Mouse (Mus musculus): Measurements from ENCODE around the gene Klhl12. TPM values are rescaled to one million over a fixed set of nuclear protein-coding genes. Genes with fewer than 3 reads are reported as not detected.
"Not testable (repeated sequence)": the region's sequence is repeated elsewhere in the genome, so short reads cannot be mapped to it uniquely, and the experiment has no call there.

Klhl12 gene
- polyA plus RNA-seq, 1 experiment: 24.1 TPM

DNA sequence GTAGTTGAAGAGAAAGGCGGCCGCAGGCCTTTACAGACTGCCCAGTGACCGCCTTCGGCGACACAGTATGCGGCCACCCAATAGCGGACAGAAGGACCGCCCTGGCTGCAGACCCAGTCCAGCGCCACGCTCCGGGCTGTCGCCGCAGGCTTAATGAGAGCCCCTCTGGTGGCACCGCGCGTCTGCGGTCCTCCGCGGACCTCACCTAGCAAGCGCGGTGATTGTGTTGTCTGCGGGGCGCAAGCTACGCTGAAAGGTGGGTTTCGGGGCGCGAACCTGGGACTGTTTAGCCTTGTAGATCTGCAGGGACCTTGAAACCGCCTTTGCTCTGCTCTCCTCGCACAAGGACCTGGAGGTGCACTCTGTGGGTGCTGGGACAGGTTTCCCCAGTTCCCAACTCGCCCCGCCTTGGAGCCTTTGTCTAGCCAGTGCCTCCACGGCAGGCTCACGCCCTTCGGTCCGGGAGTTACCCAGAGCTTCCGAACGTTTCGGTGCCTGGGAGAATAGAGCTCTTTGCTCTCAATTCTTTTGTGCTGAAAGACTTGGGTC is 58.1 kb downstream of the Klhl12 start:
- 4% methylated on average over 38 of the region's 38 CpGs for WGBS
- peak overlapping the region; percentile 53 for H3K4me3 ChIP-seq (replicated peaks; ENCODE audit: control insufficient read depth, low read depth, low read length)
- TF ChIP-seq CTCF (IDR thresholded peaks at IDR 0.05; ENCODE audit: control insufficient read depth, insufficient read depth, low read length) (no peak), POLR2A (IDR thresholded peaks at IDR 0.05; ENCODE audit: borderline replicate concordance, control insufficient read depth, low read depth, low read length) (no peak)
- H3K4me1 ChIP-seq (ENCODE audit: control insufficient read depth, insufficient read depth, low read length): peaks cover 2% of the 10 kb centered on the region; the same call in 1 of the 2 replicates
- H3K27ac ChIP-seq (ENCODE audit: control insufficient read depth, insufficient read depth, low read depth, low read length, poor library complexity): peak overlapping the region; percentile 31

GRCm38 (mm10) chr1:134513876-134514590 is 58.7 kb downstream of the Klhl12 start:
- peak overlapping the region; percentile 53 for H3K4me3 ChIP-seq (replicated peaks; ENCODE audit: control insufficient read depth, low read depth, low read length)
- WGBS: 43% methylated on average over 16 of the region's 16 CpGs
- no peak for TF ChIP-seq POLR2A (IDR thresholded peaks at IDR 0.05; ENCODE audit: borderline replicate concordance, control insufficient read depth, low read depth, low read length)
- TF ChIP-seq CTCF (IDR thresholded peaks at IDR 0.05; ENCODE audit: control insufficient read depth, insufficient read depth, low read length): no peak

GRCm38 (mm10) chr1:134515891-134516290 is 60.6 kb downstream of the Klhl12 start:
- Histone ChIP-seq H3K4me1 (ENCODE audit: control insufficient read depth, insufficient read depth, low read length) (no peaks in the 10 kb centered on the region; the same call in 1 of the 2 replicates), H3K27ac (ENCODE audit: control insufficient read depth, insufficient read depth, low read depth, low read length, poor library complexity) (no peak overlapping the region), H3K4me3 (replicated peaks; ENCODE audit: control insufficient read depth, low read depth, low read length) (no peak overlapping the region)
- WGBS: 76% methylated on average over 2 of the region's 2 CpGs
- TF ChIP-seq CTCF (IDR thresholded peaks at IDR 0.05; ENCODE audit: control insufficient read depth, insufficient read depth, low read length) (no peak), POLR2A (IDR thresholded peaks at IDR 0.05; ENCODE audit: borderline replicate concordance, control insufficient read depth, low read depth, low read length) (no peak)

More at GRCm38 (mm10) chr1:134513876-134514590, 58.7 kb downstream of the Klhl12 start:
- no peak overlapping the region for H3K27ac ChIP-seq (ENCODE audit: control insufficient read depth, insufficient read depth, low read depth, low read length, poor library complexity)
- peaks cover 2% of the 10 kb centered on the region; the same call in 1 of the 2 replicates for H3K4me1 ChIP-seq (ENCODE audit: control insufficient read depth, insufficient read depth, low read length)

DNA sequence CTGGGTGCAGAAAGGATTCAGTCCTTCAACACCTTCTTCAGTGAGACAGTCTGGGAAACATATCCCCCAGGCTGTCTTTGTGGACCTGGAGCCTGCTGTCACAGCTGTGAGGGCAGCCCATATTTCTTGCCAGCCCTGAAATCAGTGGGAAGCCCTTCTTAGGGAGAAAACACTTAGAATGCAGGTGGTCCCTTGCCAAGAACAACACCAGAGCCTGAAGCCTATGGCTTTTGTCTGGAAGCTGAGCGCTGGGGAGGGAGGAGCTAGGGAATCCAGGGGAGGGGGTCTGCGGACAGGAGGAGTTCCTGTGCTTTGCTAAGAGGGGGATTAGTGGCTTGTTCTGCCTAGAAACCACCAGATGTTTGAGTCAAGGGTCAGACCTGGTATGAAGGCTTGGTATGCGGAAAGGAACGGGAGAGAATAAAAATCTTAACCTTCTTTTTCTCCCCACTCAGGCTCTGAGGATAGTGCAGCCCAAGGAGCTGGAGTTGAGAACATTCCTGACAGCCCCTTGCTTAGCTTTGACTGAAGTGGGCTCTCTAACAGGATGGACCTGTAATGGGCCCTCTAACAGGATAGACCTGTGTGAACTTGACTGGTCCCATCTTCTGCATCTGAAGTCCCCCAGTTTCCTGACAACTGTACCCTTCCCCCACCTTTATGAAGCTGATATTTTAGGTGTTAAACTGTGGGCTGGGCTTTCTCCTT is 61.3 kb downstream of the Klhl12 start:
- no peak for TF ChIP-seq POLR2A (IDR thresholded peaks at IDR 0.05; ENCODE audit: borderline replicate concordance, control insufficient read depth, low read depth, low read length)
- TF ChIP-seq CTCF (IDR thresholded peaks at IDR 0.05; ENCODE audit: control insufficient read depth, insufficient read depth, low read length): no peak
- WGBS: 82% methylated on average over 4 of the region's 4 CpGs
- Histone ChIP-seq H3K4me1 (ENCODE audit: control insufficient read depth, insufficient read depth, low read length) (no peaks in the 10 kb centered on the region; the same call in 1 of the 2 replicates), H3K27ac (ENCODE audit: control insufficient read depth, insufficient read depth, low read depth, low read length, poor library complexity) (no peak overlapping the region), H3K4me3 (replicated peaks; ENCODE audit: control insufficient read depth, low read depth, low read length) (no peak overlapping the region)

DNA sequence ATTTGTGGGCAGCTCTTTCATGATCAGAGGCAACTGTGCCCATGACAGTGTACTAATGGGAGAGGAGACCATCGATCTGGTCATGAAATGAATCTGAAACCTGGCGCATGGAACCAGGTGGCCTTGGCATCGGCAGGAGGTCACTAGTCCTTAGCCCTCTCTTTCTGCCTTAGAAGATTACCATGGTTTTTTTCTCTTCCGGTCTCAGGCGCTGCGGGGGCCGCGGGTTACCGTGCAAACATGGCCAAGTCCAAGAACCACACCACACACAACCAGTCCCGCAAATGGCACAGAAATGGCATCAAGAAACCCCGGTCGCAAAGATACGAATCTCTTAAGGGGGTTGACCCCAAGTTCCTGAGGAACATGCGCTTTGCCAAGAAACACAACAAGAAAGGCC is 62.5 kb downstream of the Klhl12 start:
- not testable (repeated sequence) for H3K4me3 ChIP-seq (replicated peaks; ENCODE audit: control insufficient read depth, low read depth, low read length)

DNA sequence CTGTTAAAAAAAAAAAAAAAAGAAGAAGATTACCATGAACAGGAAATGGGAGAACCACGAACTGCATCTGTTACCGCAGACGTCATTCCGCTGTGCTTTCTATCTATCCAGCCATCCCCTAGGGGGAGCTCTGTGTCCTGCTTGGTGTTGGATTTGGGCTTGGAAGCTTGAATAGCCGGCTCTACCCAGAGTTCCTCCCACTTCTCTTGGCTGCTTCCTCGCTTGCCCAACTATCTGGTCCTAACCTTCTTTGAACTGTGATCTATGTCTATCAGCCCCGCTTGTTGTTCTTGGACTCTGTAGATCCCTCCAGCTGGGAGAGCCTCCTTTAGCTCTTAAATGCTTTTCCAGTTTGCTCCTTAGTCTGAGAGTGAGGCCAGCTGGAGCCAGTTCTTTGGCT is 63.3 kb downstream of the Klhl12 start:
- 2% methylated on average over 7 of the region's 7 CpGs for WGBS
- no peak overlapping the region for H3K4me3 ChIP-seq (replicated peaks; ENCODE audit: control insufficient read depth, low read depth, low read length)
- peaks cover 2% of the 10 kb centered on the region for H3K4me1 ChIP-seq (ENCODE audit: control insufficient read depth, insufficient read depth, low read length)
- H3K27ac ChIP-seq (ENCODE audit: control insufficient read depth, insufficient read depth, low read depth, low read length, poor library complexity): no peak overlapping the region
- TF ChIP-seq POLR2A (IDR thresholded peaks at IDR 0.05; ENCODE audit: borderline replicate concordance, control insufficient read depth, low read depth, low read length) (no peak), CTCF (IDR thresholded peaks at IDR 0.05; ENCODE audit: control insufficient read depth, insufficient read depth, low read length) (peak; percentile 87)

More for the DNA sequence above, 62.5 kb downstream of the Klhl12 start:
- WGBS: 85% methylated on average over 14 of the region's 14 CpGs
- H3K27ac ChIP-seq (ENCODE audit: control insufficient read depth, insufficient read depth, low read depth, low read length, poor library complexity); H3K4me1 ChIP-seq (ENCODE audit: control insufficient read depth, insufficient read depth, low read length): not testable (repeated sequence)

- not testable (repeated sequence) for H3K27ac ChIP-seq (ENCODE audit: control insufficient read depth, insufficient read depth, low read depth, low read length, poor library complexity); H3K4me3 ChIP-seq (replicated peaks; ENCODE audit: control insufficient read depth, low read depth, low read length); H3K4me1 ChIP-seq (ENCODE audit: control insufficient read depth, insufficient read depth, low read length)
- WGBS: 89% methylated on average over 5 of the region's 5 CpGs
These were observed 63.9 kb downstream of the Klhl12 start for GRCm38 (mm10) chr1:134519201-134519600.

DNA sequence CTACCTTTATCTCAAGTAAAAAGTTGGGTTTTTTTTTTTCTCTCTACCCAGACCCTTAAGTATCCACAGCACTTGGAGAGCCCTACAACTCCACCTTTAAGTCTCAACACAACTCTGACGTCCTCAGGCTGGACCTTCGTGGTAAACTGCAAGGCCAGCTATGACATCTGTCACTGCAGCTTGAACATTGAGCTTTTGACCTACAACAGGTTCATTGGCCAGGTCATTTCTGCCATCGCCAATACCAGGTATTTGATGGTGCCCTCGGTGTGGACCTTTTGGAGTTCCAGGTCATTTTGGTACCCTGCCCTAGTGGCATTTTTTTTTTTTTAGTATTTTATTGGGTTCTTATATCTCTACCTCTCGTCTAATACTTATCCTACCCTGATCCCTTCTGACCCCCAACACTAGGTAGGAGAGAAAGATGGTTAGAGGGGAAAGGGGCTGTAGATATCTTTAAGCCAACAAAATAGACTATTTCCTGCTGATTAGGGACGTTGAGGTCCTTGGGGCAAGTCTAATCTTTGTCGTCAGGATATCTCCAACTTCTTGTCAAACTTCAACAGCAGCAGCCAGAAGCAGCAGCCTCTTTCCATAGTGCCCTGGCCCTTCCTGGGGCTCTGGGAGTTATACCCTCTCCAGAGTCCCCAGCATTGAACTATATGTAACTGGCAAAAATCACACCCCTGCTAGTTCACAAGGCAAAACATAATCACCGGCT is 64.8 kb downstream of the Klhl12 start:
- TF ChIP-seq POLR2A (IDR thresholded peaks at IDR 0.05; ENCODE audit: borderline replicate concordance, control insufficient read depth, low read depth, low read length) (no peak), CTCF (IDR thresholded peaks at IDR 0.05; ENCODE audit: control insufficient read depth, insufficient read depth, low read length) (no peak)
- Histone ChIP-seq H3K27ac (ENCODE audit: control insufficient read depth, insufficient read depth, low read depth, low read length, poor library complexity) (no peak overlapping the region), H3K4me1 (ENCODE audit: control insufficient read depth, insufficient read depth, low read length) (peaks cover 2% of the 10 kb centered on the region), H3K4me3 (replicated peaks; ENCODE audit: control insufficient read depth, low read depth, low read length) (no peak overlapping the region)
- WGBS: 67% methylated on average over 8 of the region's 8 CpGs
